Mouse (Mus musculus) lung, postnatal 14 days (tissue): ENCODE results near the gene Ttc17.

Source experiments
- DNase-seq: peaks from one replicate; pipeline ENCODE4 v3.0.0; 2021

The Ttc17 gene

GRCm38 (mm10) chr2:94289169-94289568 is 117.3 kb downstream of the Ttc17 start:
- peak; percentile 28 for DNase-seq

DNA sequence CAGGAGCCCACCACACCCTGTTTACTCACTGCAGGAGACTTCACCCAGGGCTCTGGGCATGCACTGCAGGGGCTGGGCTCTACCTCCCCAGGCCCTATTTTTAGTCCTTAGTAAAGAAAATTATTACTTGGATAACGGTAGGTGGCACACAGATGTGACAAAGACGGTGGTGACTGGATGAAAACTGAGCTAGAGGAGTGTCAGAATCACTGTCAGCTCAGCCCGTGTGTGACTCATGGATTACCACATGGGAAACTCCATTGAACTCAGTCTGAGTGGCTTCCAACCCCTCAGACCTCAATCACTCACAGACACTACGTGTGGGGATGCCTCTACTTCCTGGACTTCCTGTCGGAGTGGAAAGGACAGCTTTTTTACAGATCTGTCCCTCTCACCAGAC is 118.4 kb downstream of the Ttc17 start:
- DNase-seq, result no peak

DNA sequence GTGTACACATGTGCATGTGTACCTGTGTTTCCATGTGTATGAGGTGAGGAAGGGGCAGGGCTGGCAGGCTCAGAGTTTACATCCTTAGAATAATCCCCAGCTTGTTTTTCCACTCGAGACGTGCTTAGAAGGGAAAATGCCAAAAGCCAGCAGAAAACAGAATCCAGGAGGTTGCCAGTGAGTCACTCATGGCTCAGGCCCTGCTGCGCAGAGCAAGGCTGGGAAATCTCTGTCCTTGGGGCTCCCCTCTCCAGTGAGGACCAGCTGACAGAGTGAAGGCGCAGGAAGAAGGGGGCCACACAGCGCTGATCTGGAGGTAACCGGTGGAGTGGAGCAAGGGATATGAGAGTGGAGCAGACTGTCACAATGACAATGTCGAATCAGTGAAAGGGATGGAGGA is 119.1 kb downstream of the Ttc17 start:
- no peak for DNase-seq

- DNase-seq, result peak; percentile 7
Observed at GRCm38 (mm10) chr2:94283526-94283925, 123.0 kb downstream of the Ttc17 start.

DNA sequence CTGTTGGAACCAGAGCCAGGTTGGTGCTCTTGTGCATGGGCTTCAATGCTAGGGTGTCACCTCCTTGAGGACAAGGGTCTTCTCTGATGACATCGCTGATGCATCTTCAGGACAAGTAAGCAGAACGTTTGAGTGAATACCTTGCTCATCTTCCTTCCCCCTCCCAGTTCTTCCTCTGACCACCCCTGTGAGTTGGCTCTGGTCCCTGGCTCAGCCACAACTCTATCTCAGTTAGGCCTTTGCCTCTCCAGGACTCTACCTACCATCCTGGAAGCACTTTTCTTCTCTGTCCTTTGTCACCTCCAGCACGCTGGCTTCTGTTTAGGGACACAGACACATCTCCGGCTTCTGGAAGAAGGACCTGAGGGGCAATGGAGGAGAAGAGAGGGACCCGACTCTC is 126.9 kb downstream of the Ttc17 start:
- no peak for DNase-seq

GRCm38 (mm10) chr2:94276103-94276502 is 130.4 kb downstream of the Ttc17 start:
- no peak for DNase-seq

DNA sequence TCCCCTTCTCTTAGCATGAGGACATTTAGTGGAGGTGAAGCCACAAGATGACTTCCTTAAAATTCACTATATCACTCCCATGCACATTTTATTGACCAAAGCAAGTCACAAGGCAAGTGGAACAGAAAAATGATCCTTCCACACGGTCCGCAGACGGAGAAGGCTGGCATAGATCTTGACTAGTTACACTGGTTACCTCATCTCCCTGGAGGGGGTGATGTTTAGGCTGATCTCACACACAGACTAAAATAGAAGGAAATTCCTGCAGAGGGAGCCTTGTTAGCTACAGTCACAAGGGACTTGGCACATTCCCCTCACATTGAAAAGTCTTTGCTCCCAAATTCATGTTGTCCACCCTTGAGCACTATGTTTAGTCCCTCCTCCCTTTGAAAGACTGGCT is 130.8 kb downstream of the Ttc17 start:
- no peak for DNase-seq

DNA sequence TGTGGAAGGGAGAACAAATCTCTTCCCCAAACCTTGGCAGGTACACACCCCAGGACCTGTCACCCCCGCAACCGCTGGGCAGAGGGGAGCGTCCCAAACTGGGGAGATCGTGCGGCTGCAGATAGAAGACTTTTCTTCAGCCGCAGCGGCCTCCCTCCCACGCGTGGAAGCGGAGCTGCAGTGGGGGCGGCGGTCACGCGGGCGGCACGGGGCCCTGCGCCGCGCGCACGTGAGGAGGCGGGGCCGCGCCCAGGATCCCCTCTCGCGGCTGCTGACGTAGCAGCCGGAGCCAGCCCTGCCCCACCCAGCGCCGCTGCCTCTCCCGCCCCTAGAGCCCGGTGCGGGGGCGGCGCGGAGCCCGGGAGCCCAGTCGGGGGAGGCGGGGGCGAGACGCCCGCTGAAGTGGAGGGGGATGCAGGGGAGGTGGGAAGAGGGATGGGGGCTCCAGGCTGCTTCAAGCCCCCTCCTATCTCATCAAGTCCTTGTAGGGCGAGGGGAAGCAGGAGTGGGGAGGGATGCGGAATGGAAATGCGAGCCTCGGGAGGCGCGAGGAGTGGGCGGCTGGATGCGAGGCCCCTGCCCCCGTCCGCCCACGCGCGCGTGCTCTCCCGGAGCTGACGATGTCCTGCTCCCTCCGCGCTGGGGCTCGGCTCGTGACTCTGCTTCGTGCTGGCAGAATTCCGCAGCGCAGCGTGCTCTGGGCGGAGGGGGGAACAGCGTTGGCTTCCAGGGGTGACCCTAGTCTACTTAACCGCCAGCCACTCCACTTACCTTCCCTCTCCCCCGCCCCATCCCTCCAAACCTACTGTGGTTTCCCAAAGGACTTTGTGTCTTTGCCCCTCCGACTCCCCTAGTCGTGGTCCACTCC is 133.1 kb downstream of the Ttc17 start:
- peak; percentile 68 for DNase-seq

DNA sequence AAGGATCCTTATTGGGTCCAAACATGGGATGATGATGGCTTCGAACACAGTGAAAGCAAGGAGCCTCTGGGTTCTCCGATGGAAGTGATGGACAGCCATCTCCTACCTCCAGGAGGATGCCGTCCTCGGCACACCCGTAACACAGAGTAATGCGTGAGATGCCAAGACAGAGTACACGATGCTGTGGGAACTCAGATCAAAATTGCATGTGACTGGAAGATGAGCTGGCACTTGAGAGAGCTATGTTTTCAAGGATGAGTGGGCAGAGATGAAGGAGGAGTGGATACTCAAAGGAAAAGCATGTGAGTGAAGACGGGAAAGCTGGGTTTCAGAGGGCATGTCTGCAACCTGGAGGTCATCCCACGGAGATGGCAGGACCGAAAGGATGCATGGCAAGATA is 135.3 kb downstream of the Ttc17 start:
- DNase-seq, result no peak

GRCm38 (mm10) chr2:94268835-94269234 is 137.7 kb downstream of the Ttc17 start:
- DNase-seq, result no peak

- DNase-seq, result no peak
Observed at GRCm38 (mm10) chr2:94267213-94267850, 139.2 kb downstream of the Ttc17 start.

- DNase-seq, result no peak
Observed at GRCm38 (mm10) chr2:94266381-94267160, 139.9 kb downstream of the Ttc17 start.

DNA sequence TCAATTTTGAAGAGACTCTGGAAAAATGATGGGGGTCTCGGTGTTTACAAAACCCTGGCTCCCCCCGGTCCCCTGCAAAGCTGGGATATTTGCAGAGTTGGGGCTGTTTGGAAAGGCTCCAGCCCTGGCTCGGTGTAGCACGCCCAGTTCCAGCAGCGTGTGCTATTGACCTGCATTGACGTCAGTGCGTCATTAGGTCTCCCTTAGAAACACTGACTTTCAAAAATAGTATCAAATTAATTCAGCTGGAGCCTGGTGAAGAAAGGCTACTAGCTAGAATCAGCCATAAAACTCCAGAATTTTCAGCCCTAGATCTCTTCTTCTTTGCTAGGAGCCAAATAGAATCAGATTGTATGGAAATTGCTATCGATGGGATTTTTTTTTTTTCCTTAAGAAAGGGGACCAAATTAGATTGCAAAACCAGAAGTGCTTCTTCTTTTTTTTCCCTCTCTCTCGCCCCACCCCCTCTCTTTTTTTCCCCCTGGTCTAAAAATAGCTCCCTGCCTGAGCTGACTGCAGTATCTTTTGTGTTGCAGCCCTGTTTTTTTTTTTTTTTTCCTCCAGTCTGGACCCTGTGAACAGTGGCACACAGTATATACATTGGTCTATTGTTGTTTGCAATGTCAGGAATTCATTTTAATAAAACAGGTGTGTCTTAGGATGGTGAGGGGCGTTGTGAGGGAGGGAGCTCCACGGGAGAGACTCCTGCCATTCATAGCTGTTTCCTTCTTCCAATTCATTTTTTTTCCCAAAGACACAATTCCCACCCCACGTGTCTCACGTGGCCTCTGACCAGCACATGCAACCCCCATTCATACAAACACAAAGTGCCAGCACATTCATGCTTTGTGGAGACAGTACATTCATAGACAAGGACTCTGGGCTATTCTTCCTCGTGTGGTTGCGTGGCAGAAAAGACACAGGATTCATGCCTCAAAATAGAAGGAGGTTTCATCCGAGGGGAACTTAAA is 141.0 kb downstream of the Ttc17 start:
- DNase-seq, result peak; percentile 20

DNA sequence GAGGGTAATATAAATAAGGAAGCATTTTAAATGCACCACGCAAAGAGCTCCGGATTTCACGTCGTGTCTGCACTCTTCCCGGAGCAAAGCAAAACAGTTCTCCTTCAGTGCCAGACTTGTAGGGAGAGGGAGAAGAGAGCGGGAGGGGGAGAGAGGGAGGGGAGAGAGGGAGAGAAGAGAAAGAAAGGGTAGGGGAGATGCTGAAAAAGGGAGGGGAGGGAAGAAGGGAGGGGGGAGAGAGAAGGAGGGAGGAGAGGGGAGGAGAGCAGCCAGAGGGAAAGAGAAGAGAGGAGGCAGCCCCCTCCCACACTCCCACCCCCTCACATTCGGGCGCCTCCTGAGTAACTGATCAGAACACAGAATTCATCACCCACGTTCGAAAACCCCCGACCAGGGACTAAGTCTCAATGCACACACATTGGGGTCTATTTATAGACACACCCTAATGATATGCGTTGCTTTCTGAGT is 141.8 kb downstream of the Ttc17 start:
- DNase-seq, result no peak

GRCm38 (mm10) chr2:94264006-94264405 is 142.5 kb downstream of the Ttc17 start:
- DNase-seq, result no peak

DNA sequence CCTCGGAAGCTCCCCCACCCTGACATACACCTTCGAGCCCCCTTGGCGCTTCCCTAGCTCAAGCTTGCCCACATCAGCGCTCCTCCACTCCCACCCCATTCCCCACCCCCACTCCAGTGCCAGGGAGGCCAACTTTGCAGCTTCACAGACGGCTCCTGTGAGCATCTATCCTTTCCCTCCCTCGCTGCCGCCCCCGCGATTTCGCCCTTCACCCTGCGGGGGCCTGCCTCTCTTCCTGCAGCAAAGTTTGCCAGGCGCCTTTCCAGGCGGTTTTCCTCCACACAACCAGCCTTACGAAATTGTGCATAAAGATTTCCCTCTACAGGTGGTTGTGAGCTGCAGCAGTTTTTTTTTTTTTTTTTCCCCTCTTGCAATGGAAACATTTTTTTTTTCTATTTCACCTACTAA is 143.0 kb downstream of the Ttc17 start:
- no peak for DNase-seq

GRCm38 (mm10) chr2:94262917-94263529 is 143.5 kb downstream of the Ttc17 start:
- DNase-seq, result no peak

DNA sequence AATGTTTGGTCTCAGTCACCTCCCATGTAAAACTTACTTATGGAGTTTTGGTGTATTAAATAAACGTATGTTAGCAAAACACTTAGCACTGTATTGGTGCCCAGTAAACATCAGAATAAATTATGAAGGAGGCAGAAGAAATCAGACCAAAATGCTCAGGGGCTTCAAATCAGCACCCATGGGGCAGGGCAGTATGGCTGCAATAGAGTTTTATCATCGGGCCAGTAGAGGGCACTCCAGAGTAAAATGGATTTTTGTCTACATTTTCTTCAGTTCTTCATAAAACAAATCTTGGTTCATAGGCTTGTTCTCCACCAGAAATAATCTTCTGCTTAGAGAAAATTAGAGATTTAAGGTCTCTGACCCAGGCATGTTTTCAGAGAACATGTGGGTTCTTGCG is 152.4 kb downstream of the Ttc17 start:
- peak; percentile 35 for DNase-seq
